Mouse (Mus musculus): ENCODE data around the gene Igf1r. TPM values are rescaled to one million over a fixed set of nuclear protein-coding genes. Genes with fewer than 3 reads are reported as not detected.
"Not testable (repeated sequence)": the region's sequence is repeated elsewhere in the genome, so short reads cannot be mapped to it uniquely, and the experiment has no call there.

The Igf1r gene
- total RNA-seq, 4 experiments from 2014 or later = 7.5 to 9.4 (median 8.0) TPM

DNA sequence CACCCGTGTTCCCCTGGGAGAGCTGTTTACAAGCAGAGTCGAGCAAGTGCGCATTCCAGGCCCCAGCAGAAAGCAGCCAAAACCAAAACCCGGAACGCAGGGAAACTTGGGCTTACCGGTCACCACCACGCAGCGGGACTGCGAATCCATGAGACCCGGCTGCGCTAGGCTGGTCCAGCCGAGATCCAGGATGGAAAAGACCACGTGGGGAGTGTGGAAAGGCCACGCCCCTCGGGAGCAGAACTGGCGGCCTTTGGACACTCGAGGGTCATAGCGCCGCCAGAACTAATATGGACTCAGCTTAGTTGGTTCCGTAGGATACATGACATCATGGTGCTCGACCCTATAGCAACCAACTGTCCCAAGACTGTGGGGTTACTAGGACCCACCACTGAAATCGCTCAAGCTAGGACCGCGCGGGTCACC, 311.4 kb downstream of the Igf1r start, which contains the start of gene Pgpep1l:
Gene Pgpep1l, minus strand, starts transcription at position 206 of the 426 bp plus-strand sequence.
- peak; percentile 20 to 54 for DNase-seq (ENCODE audit: low spot score in 2 of 2)

DNA sequence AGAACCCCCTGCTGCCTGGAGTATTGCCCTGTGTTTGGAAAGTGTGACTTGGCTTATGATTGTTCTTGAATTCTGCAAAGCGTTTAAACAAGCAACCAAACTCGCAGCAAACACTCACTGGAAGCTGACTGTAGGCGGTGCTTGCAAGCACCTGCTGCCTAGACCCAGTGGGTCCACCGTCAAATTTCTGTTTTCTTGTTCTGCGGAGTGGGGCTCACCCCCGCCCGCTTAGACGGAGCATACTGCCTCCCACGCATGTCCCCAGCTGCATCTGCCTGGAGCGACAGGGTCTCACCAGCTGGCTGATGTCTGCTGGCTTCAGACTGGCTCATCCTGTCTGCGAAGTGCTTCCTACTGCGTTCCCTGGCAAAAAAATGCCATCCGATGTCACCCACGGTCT, 311.9 kb downstream of the Igf1r start:
- no peak for DNase-seq (ENCODE audit: low spot score in 2 of 2)

DNA sequence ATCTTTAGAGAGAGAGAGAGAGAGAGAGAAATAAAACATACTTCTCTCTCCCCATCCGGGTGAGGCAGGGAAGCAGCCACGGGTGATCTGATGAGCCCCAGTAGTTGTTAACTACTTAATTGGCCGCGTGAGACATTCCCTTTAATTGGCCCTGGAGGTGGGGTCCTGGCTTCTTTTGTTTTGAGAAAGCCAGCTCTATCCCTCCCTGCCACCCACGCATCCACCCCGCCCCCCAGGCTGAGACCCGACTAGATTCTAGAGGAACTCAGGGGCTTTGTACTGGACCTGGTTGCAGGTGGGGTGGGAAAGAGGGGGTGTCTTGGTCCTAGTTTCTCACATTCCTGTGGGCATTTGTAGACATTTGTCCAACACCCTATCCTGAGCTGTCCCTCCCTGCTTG, 312.8 kb downstream of the Igf1r start:
- DNase-seq (ENCODE audit: low spot score in 2 of 2) = no peak

DNA sequence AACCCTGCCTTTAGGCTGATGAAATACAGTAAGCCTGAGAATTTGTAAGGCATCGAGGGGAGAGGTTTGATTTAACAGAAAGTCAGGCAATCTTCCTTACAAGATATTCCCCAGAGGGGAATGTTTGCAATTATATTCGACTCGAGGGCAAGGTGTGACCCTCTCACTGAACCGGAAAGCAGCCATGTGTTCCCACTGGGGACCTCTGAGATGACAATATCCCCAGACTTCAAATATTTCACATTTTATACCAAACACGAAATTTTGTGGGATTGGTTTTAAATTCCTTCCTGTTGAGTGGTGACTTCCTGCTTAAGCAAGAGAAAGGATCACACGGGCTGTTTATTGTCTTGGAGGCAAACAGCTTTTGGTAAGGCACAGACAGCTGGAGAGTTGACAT, 314.1 kb downstream of the Igf1r start:
- DNase-seq (ENCODE audit: low spot score in 2 of 2) = no peak

DNA sequence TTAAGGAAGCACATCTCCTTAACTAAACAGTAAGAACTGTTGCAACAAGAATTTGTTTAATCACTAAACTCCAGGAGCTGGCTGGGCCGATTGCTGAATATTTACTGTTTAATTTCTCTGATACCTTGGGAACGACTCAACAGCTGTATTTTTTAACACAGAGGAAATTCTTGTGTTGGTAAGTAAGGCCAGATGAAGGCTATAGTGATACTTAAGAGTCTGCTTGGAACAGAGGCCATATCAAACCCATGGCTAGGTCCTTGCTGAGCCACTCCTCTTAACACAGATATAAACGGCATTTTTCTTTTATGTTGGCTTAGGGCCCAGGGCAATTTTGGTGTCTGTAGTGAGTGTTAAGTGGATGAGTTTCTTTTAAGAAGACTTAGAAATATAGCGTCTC, 317.9 kb downstream of the Igf1r start:
- no peak for DNase-seq (ENCODE audit: low spot score in 2 of 2)

DNA sequence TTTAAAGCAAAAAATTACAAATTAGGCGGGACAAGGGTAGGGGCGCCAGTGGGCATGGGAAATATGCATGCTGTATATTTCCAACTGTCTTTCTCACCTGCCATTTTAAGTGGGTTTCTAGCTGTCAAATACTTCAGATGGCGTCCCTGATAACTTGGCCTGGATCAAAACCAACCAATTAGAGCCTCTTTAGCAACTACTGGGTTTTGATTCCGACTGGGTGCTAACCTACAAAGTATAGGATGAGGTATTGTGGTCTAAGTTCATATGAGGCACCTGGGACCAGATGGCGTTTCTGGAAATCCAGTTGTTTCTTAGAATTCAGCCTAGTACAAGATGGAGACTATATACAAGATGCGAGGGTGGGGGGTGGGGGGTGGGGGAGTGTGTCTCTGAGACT, 319.2 kb downstream of the Igf1r start:
- no peak for DNase-seq (ENCODE audit: low spot score in 2 of 2)

DNA sequence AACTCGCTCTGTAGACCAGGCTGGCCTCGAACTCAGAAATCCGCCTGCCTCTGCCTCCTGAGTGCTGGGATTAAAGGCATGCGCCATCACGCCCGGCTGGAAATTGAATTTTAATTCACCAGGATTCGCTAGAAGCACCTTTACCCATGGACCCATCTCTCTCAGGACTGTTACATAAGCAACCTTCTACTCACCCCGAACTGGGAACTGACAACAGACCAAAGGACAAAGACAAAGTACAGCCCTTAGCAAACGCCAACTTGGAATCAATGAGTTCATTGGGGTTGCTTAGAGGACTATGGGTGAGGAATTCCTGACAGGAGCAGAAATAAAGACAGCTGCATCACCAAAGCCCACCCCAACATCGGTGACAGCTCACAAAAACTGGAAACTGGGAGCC, 320.0 kb downstream of the Igf1r start:
- no peak for DNase-seq (ENCODE audit: low spot score in 2 of 2)

DNA sequence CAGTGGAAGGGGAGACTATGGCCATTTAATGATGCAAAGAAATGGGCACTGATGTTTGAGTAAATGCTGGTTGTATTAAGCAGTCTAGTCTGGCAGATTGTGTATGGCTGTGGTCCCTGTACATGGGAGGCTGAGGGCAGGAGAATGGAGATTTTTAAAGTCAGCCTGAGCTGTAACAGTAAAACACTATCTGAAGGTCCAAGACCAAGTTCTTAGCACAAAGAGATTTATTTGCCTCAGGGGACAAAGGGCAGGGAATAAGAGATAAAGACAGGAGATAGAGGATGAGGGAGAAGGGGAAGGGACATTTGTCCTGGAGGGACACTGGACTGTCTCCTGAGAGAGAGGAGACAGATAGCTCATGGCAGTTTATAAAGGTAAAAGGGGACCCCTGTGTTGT, 320.9 kb downstream of the Igf1r start, which contains the start of gene Fam169b:
Gene Fam169b, plus strand, starts transcription at position 325 of the 400 bp plus-strand sequence.
- DNase-seq (ENCODE audit: low spot score in 2 of 2) = no peak

DNA sequence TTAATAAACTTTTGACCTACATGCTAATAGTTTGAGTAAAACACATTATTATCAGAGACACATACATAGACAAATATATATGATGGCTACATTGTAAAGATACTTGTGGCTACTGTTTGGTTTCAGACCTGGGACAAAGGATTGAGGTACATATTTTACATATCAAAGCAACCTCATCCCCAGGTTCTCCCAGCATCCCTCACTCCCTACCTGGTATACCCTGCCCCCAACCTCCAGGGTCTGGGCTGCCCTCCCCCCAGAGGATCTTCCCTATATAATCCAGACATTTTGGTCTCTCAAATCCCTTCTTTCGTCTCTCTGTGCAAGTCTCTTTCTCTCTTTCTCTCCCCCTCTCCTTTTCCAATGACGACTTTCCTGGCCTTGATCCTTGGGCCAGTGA, 321.6 kb downstream of the Igf1r start:
- DNase-seq (ENCODE audit: low spot score in 2 of 2) = no peak

DNA sequence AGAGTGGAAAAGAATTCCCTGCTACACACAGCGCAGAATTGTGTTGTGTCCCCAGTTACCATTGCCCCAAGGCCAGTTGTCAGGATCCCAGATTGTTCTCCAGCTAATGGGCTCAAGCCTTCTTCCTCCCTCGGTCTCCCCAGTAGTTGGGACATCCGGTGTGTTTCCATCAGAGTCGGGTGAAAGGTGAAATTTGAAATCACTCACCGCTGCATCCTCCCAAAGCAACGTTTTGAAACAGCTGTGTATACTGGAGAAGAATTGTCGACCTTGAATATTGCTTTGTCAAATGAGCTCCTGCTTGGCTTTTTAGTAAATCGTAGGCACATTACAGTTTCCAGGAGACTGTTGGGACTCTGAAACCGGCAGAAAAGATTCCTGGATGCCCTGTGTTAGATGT, 322.3 kb downstream of the Igf1r start:
- no peak for DNase-seq (ENCODE audit: low spot score in 2 of 2)

DNA sequence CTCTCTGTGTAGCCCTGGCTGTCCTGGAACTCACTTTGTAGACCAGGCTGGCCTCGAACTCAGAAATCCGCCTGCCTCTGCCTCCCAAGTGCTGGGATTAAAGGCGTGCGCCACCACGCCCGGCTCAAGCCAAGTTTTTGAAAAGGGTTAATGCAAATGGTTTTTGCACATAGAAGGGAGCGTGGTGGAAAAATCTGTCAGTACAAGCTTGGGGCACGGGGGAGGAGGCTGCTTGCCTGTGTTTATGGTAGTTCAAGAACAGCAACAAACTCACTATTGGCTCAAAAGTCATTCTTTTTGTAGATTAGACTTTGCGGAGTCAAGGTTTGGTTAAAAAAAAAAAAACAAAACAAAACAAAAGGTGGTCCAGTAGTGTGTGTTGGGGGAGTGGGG, 322.8 kb downstream of the Igf1r start:
- DNase-seq (ENCODE audit: low spot score in 2 of 2) = not testable (repeated sequence)

DNA sequence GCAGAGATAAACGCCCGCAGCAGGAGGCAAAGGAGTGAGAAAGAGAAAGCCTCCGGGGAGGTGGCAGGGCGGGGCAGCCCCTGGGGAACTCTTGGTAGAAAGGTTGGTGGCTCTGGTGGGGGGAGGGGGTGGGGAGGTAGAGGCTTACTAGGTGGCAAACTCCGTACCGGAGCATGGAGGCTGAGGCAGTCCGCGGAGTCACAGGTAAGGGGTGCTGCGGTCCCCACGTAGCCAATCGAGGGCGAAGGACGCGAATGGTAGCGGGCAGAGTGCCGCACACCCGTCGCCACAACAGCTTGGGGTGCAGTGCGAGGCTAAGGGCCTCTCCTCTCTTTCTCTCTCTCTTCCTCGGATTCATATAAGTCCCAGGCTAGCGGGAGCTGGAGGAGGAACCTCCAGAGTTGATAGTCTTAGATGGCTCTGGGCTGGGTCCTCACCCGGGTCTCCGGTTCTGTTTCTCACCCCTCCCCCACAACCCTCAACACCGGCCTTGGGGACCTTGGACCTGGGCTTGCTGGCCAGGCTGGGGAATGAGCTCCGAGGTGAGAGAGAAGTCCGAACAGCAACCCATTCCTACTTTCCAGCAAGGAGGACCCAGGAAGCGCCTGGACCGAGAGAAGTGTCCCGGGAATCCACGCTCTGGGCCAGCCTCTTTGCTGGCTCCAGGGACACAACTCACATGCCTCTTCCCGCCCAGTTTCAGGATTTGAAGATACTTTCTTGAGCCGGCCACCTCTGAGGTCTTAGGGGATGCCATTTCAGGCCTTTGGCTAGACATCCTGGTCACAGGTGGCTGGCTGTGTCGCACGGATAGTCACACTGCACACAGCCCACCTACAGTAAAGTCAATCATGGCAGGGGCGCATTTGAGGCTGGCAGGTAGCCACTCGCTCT, 323.5 kb downstream of the Igf1r start:
- DNase-seq (ENCODE audit: low spot score in 2 of 2) = no peak

DNA sequence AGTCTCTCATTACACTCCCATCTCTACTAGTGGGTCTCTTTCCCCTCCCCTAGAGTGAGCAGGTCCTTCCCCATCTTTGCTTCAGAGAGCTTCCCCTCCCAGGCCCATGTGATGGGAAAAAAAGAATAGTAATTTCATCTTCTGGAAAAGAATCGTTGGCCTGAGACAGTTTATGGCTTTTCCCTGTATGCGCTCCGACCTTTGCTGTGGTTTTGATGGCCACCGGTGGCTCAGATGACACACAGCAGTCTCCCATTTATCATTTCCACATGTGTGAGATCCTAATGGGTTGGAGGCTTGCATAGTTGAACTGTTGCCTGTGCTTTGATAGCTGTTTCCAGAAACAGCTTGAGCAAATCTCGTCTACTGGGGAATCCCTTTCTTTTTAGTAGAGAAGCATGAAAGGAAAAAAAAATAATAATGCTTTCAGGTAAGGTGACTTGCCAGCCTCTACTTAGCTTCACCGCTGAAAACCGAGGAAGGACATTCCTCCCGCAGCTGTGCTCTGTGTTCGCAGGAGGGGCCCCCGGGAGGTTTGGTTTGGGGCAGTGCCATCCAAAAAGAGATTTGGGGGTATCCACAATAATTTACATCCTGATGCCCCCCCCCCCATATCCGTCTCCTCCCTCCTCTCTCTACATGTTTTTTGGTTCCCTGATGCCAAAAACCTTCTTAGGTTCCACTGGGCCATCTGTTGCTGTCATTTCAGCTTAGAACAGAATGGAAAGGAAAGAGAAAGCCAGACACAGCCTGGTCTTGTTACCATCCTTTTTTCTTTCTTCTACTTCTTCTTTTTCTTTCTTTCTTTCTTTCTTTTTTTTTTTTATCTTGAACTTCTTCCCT, 324.6 kb downstream of the Igf1r start:
- peak in 1 of 2 experiments; percentile 28 for DNase-seq (ENCODE audit: low spot score in 2 of 2)

DNA sequence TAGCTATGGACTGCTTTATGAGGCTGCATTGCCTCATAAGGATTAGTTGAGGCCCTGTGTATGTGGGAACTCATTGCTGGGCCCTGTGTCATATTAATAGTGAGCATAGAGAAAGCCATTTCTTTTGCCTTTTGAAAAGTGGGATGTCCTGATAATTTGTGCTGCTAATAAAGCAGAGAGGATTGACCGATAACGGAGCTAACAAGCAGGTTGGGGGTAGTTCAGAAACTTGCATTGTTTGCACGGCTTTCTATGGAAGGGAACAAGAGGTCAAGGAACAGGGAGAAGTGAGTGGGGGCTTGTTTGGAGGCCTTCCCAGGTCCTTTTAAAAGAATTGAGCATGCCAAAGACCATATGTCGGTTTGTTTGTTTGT, 325.3 kb downstream of the Igf1r start:
- no peak for DNase-seq (ENCODE audit: low spot score in 2 of 2)

DNA sequence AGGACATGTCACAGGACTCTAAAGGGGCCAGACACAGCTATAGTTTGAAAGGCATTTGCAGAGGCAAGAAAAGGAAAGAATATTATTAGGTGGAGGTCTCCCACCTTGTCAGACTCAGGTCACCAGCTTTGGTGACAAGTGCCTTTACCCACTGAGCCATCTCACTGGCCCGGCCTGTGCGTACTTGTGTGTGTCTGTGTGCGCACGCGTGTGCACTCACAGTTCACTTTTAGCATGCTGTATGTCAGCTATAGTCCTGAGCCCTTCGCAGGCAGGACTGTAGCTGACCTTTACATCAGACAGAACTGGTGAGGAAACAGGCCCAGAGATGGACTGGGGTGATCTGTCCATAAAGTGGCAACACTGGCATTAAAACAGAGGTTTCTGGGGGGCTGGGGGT, 325.8 kb downstream of the Igf1r start:
- no peak for DNase-seq (ENCODE audit: low spot score in 2 of 2)

DNA sequence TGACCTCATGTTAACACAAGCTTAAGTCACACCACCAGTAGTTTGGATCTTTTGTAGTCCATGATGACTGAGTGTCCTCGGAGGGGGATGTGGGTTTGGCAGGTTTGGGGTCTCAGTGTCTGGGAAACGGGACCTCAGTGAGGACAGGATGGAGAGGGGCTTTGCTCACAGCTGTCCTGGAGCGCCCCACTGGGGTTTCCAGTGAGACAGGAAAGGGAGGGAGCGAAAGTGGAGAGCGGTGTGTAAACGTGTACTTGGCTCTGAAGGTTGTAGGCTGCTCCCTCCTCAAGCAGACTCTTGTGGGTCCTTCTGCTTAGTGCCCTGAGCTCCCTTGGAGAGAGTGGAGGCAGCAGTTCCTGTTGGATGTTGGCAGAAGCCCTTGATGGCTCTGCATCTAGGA, 326.3 kb downstream of the Igf1r start:
- no peak for DNase-seq (ENCODE audit: low spot score in 2 of 2)

DNA sequence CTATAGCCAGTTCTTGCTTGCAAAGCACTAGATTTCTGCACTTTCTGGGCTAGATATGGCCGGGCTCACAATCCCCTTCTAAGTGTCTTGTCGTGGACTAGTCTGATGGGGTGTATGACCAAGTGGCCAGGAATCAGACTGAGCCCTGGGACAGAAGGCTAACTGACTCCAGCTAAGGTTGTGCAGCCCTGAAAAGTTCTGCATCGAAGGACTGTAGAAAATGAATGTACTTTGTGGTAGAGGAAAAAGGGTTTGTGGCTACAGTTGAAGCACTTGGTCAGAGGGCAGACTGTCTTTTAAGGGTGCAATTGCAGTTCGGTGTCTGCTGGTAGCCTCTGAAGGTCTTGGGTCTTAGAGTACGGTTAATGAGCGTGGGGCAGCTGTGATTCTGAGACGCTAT, 326.9 kb downstream of the Igf1r start:
- DNase-seq (ENCODE audit: low spot score in 2 of 2) = no peak

DNA sequence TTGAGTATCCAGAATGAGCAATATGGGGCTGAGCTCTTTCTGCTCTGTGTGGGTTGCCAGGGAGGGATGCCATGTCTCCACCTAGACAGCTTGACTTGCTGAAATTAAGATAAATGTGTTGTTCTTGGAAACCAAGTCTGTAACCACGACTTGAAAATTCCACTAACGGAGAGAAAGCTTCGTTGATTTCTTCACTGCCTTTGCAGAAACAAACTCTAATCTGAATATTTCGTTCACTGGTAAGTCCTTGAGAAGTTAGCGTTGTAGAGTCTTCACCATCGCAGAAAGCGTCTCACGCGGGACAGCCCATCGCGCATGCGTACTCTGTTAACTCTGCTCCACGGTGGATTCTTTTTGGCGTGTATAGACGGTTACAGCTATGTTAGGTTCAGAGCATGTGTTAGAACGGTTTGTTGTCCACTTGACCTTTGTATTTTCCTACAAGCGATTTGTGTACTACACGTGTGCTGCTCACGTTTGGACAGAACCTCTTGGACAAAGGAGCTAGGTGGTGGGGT, 327.8 kb downstream of the Igf1r start:
- no peak for DNase-seq (ENCODE audit: low spot score in 2 of 2)

DNA sequence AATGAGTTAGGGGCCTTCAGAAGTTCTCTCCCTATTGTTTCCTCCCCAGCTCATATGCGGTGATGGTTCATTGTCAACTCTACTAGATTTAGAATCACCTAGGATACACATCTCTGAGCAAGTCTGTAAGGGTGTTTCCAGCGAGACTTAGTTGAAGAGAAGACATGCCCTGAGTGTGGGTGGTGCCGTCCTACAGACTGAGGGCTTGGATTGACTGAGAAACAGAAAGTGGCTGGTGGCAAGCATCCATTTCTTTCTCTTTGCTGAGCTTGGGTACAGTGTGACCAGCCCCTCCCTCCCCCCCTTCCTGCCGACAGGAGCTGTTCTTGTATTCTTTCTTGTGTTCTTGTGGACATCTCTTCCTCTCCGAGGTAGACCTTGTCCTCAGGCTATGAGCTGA, 328.7 kb downstream of the Igf1r start:
- DNase-seq (ENCODE audit: low spot score in 2 of 2) = no peak

DNA sequence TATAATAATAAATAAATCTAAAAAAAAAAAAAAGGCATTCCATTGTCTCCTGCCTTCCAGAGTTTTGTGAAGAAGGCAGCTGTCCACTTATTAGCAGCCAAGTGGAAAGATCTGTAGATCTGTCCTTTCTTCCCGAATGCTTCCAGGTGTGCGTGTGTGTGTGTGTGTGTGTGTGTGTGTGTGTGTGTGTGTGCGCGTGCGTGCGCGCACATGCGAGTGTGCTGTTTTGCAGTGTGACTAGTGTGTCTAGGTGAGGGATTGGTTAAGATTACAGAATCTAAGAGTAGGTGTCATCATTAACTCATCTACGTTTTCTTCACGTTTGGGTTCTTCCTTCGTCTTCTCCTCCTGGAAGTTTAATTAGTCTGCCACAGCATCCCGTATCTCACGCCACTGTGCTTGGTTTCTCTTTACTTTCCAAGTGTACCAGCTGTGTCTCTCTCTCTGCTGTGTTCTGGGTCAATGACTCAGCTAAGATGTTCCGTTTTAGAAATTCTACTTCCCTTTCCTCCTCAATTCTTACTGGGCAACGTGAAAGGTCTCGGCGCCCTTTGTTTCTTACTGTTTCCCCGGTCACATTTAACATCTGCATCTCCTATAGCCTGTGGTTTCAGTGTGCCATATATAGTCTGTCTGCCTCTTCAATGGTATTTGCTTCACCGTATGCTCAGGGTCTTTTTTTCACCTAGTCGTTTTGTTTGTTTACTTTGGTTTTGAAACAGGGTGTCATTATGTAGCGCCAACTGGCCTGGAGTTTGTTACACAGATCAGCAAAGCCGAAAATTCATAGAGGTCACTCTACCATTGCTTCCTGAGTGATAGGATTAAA, 329.9 kb downstream of the Igf1r start:
- no peak for DNase-seq (ENCODE audit: low spot score in 2 of 2)

DNA sequence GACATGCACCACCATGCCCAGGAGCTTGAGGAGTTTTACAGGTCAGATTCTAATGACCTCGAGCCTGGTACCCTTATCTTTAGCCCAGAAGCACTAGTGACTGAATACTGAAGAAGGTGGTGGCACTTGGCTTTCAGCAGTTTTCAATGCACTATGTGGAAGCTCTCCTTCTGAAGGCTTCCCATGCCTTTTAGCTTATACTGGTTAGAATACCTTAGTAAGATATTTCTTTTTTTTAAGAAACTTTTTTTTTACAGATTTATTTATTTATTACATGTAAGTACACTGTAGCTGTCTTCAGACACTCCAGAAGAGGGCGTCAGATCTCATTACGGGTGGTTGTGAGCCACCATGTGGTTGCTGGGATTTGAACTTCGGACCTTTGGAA, 330.5 kb downstream of the Igf1r start:
- not testable (repeated sequence) for DNase-seq (ENCODE audit: low spot score in 2 of 2)

Measured in gastrocnemius, adult 8-10 months (tissue).